Mouse (Mus musculus) ES-E14 (cell line): ENCODE results near the gene Ntn1. TPM values are rescaled to one million over a fixed set of nuclear protein-coding genes. Genes with fewer than 3 reads are reported as not detected.

ENCODE experiments used
- DNase-seq: peaks from one replicate; pipeline ENCODE4 v3.0.0-alpha.2; 2013; ENCODE audit warnings: low read depth, low spot score
- H3K27ac ChIP-seq: 2 replicates; pipeline ENCODE4 v1.5.1; 2012; ENCODE audit warnings: low read depth, mild to moderate bottlenecking, low read length, moderate library complexity, mixed read lengths; ENCODE audit not compliant: poor library complexity, insufficient read depth, severe bottlenecking
- H3K36me3 ChIP-seq: 2 replicates; pipeline ENCODE4 v1.6.1; 2012; ENCODE audit warnings: mild to moderate bottlenecking, low read length, moderate library complexity, mixed read lengths; ENCODE audit not compliant: control insufficient read depth, poor library complexity, insufficient read depth, severe bottlenecking
- H3K4me1 ChIP-seq, 2 experiments: fragments of 150-350 bp in 1 of 2; sonication (generic) in 1 of 2; 2 replicates each; pipeline ENCODE4 v1.6.1; 2012; ENCODE audit warnings: low read length in 2 of 2, mild to moderate bottlenecking in 1 of 2, mixed read lengths in 1 of 2; ENCODE audit not compliant: control insufficient read depth in 2 of 2, insufficient read depth in 2 of 2, poor library complexity in 1 of 2
- H3K4me3 ChIP-seq, 2 experiments: fragments of 150-350 bp in 1 of 2; sonication (generic) in 1 of 2; 2 replicates each; pipeline ENCODE4 v1.5.1; 2012; ENCODE audit warnings: low read length in 2 of 2, low read depth in 1 of 2, mild to moderate bottlenecking in 1 of 2, mixed read lengths in 1 of 2; ENCODE audit not compliant: insufficient read depth in 1 of 2, poor library complexity in 1 of 2, severe bottlenecking in 1 of 2
- H3K9ac ChIP-seq: 2 replicates; pipeline ENCODE4 v1.6.1; 2012; ENCODE audit warnings: low read depth, mild to moderate bottlenecking, low read length, mixed read lengths; ENCODE audit not compliant: poor library complexity, insufficient read depth, severe bottlenecking
- H3K9me3 ChIP-seq: fragments of 150-350 bp; sonication (generic); 2 replicates; pipeline ENCODE4 v1.6.1; 2012; ENCODE audit warnings: low read depth, mild to moderate bottlenecking, low read length; ENCODE audit not compliant: control insufficient read depth, insufficient read depth
- CHD2 ChIP-seq: IDR thresholded peaks from 2 replicates; pipeline ENCODE4 v1.6.1; 2014; ENCODE audit warnings: mild to moderate bottlenecking, low read depth, low read length, inconsistent platforms
- HCFC1 ChIP-seq: IDR thresholded peaks from 2 replicates; pipeline ENCODE4 v1.6.1; 2012; ENCODE audit warnings: low read length, inconsistent platforms, borderline replicate concordance; ENCODE audit not compliant: insufficient read depth
- MAFK ChIP-seq: IDR thresholded peaks from 2 replicates; pipeline ENCODE4 v1.6.1; 2014; ENCODE audit warnings: mild to moderate bottlenecking, low read depth, low read length, inconsistent platforms; ENCODE audit not compliant: insufficient read depth
- ZC3H11A ChIP-seq: IDR thresholded peaks from 2 replicates; pipeline ENCODE4 v1.6.1; 2012; ENCODE audit warnings: low read depth, mild to moderate bottlenecking, inconsistent platforms, low read length, borderline replicate concordance
- ZNF384 ChIP-seq: IDR thresholded peaks from 2 replicates; pipeline ENCODE4 v1.6.1; 2012; ENCODE audit warnings: low read depth, low read length, inconsistent platforms
- in situ Hi-C, 2 experiments: fragments of 600-800 bp; cut with MboI; formaldehyde crosslinking; loops; one replicate each; pipeline ENCODE4 v1.15.1; 2025; ENCODE audit warnings: low sequenced_read_pairs in 2 of 2, inconsistent platforms in 1 of 2; ENCODE audit not compliant: unreplicated experiment in 2 of 2
- total RNA-seq: library from RNA; depleted of rRNA; stranded (reverse); fragments of 300-350 nt; gene quantifications from 2 replicates; pipeline ENCODE4 v1.2.3, GENCODE M21; 2012

Ntn1 gene
- total RNA-seq, 1 experiment: 22.6 TPM

DNA sequence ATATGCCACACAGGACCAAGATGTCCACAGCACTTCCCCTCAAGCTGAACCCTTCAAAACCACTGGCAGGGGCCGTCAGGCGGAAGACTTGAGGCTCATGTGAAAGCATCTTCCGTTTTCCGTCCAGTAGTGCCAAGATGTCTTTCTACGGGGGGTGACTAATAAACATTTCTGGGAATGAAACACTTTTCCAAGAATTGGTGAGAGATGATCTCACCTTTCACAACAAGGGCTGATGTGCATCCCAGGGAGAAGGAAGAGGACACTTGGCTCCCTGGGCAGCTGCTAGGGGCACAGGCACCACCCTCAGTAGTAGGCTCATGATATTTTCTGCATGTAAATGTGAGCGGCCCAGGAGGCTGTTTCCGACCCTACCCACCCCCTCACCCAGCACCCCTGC, 178.4 kb downstream of the Ntn1 start:
- Histone ChIP-seq H3K4me1 (no peaks in the 10 kb centered on the region), H3K9me3 (no peaks in the 10 kb centered on the region), H3K4me3 (no peak overlapping the region), H3K9ac (no peak overlapping the region), H3K27ac (no peak overlapping the region), H3K36me3 (no peaks in the 10 kb centered on the region; the same call in 1 of the 2 replicates)
- in situ Hi-C loops: no loop called here
- no peak for DNase-seq
- TF ChIP-seq ZNF384 (no peak), ZC3H11A (no peak), MAFK (no peak), CHD2 (no peak), HCFC1 (no peak)

DNA sequence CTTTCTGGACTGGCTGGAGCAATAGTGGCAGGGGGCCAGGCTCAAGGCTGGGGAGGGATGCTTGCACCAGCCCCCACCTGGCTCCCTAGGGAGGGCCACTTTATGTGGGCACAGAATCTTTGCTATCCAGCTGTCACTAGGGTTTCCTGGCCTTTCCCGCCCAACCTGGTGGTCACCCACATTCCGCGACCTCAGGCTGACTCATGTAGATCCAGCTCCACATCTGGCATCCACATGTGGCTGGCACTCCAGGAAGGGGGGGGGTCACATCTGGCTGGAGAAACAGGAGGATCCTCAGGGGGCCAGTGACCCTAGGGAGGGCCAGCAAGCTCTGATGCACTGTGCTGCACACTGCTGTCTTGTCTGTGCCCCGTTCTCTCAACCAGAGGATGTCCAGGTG, 179.9 kb downstream of the Ntn1 start:
- H3K27ac ChIP-seq: no peak overlapping the region
- no peak overlapping the region for H3K9ac ChIP-seq
- in situ Hi-C loops: no loop called here
- H3K9me3 ChIP-seq: no peaks in the 10 kb centered on the region
- DNase-seq: no peak
- no peak for TF ChIP-seq ZNF384
- TF ChIP-seq HCFC1: no peak
- TF ChIP-seq ZC3H11A: no peak
- no peak for TF ChIP-seq MAFK
- TF ChIP-seq CHD2: no peak
- H3K4me3 ChIP-seq: no peak overlapping the region
- no peaks in the 10 kb centered on the region for H3K4me1 ChIP-seq
- H3K36me3 ChIP-seq: no peaks in the 10 kb centered on the region; the same call in 1 of the 2 replicates

DNA sequence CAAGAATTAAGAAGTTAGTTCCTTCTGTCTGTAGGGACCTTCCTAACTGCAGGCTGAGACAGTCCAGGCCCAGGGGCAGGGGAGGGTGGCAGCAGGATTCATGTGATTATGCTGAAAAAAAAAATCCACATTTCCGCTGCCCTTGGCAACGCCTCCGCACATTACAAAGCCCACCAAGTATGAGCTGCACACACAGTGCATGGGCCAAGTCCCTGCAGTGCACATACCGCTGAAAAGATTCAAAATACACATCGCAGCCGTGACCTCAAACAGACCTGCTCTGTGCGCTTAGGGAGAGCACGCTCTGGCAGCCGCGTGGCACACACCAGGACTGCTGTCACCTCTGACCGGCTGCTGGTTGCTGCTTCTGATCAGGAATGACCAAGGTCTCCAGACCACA, 184.6 kb downstream of the Ntn1 start:
- no peak for DNase-seq
- Histone ChIP-seq H3K9ac (no peak overlapping the region), H3K9me3 (no peaks in the 10 kb centered on the region), H3K36me3 (peaks cover 4% of the 10 kb centered on the region; the same call in 1 of the 2 replicates), H3K4me3 (no peak overlapping the region), H3K4me1 (peaks cover 0 to 8% of the 10 kb centered on the region in 2 experiments; a peak in 2 of 4 replicates), H3K27ac (no peak overlapping the region)
- in situ Hi-C loops: no loop called here
- TF ChIP-seq HCFC1: no peak
- TF ChIP-seq ZC3H11A: no peak
- TF ChIP-seq CHD2: no peak

DNA sequence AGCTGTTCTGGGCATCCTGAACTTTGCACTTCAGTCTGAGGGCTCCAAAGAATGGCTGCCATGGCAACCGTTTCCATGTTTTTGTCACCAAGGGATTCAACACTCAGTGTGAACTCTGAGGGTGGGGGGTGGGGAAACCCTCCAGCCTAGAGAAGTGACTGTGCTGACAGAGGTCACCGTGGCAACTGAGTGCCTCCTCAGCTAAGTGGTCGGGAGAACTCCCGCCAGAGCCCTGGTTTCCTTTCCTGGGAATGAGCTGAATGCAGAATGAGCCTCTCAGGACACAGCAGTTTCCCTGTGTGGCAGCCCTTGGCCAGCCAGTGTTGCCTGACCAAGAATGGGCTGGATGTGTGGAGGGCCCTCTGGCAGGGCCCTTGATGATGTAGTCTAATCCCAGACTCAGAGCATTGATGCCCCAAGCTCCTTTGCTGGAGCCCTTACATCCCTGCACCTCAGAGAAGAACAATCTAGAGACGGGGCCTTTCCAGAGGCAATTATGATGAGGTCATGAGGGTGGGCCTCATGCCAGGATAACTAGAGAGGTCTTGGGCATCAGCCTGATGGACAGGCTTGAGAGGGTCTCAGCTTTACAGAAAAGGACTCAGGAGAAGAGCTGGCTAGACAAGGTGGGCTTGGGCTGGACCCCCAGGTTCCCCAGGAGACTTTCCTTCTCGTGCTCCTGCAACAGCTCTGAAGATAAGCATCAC, 185.3 kb downstream of the Ntn1 start:
- Histone ChIP-seq H3K9me3 (no peaks in the 10 kb centered on the region), H3K4me1 (peaks cover 0 to 8% of the 10 kb centered on the region in 2 experiments; a peak in 2 of 4 replicates), H3K9ac (no peak overlapping the region), H3K4me3 (no peak overlapping the region), H3K27ac (no peak overlapping the region), H3K36me3 (peaks cover 7% of the 10 kb centered on the region; the same call in 1 of the 2 replicates)
- TF ChIP-seq MAFK (no peak), ZNF384 (no peak)
- in situ Hi-C loops: no loop called here
- no peak for DNase-seq
